Mouse (Mus musculus) cerebellum, postnatal 14 days (tissue): Measurements from ENCODE around the gene Rbpms2.

Source experiments
- DNase-seq, 2 experiments: peaks; one replicate each; pipeline ENCODE4 v3.0.0; 2021; ENCODE audit warnings: mixed read lengths in 2 of 2

Gene Rbpms2

DNA sequence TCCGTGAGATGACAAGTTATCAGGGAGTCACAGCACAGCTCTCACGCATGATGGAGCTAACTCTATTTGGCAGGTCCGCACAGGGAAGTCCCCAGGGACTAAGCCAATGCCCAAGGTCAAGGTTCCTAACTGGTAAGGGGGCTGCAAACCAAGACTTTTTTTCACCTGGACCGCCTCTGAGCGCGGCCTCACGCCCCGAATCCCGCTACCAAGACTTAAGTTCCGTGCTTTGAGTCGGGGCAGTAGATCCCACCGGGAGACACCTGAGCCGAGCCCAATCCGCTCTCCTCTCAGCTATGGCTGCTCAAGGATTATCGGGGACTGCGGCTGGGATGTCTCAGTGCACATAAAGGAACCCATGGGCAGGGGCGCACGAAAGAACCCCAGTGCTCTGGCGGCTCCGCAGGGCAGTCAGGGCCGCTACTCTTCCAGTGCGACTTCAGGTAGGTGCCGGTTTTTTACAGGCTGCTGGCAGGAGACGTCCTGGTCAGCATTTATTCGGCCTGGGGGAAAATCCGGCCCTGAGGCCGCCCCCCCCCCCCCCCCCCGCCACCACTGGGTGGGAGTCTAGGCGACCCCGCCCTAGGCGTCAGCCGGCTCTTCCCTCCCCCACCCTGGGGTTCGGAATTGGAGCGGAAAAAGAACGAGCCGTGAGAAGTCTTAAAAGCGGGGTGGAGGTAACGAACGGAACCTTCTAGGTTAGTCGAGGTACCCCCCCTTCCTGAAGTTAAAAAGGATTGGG, at the start of gene Rbpms2:
Rbpms2 (plus strand) TSS at position 624 of the 742 bp plus-strand sequence.
- peak; percentile 9 to 14 for DNase-seq

DNA sequence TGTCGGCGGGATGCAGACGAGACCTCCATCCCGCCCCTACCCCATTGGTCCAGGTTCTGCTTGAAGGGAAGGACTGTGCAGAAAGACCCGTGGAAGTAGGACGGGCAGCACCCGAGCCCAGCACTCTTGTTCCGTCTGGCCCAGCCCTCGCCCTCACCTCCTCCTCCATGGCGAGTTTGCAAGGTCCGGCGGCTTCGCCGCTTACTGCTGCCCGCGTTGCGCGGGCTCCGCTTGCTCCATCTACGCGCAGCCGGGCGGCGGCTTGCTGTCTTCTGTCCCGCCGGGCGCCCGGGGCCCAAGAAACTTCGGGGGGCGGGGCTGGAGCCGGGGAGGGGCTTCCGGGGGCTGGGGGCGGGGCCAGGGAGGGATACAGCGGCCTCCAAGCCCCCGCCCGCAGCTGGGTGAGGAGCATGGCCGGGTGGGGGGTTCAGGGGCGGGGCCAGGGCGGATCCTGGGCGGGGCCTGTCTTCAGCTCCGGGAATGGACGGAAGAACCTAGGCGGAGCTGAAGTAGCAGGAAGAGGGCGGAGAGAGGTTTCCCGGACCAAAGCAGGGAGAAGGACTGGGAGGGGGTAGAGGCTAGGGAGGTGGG, 49.6 kb upstream of the Rbpms2 start, which contains the start of gene Plekho2:
Plekho2 (minus strand) TSS at position 260 of the 591 bp plus-strand sequence.
- DNase-seq, result peak; percentile 88 to 91

DNA sequence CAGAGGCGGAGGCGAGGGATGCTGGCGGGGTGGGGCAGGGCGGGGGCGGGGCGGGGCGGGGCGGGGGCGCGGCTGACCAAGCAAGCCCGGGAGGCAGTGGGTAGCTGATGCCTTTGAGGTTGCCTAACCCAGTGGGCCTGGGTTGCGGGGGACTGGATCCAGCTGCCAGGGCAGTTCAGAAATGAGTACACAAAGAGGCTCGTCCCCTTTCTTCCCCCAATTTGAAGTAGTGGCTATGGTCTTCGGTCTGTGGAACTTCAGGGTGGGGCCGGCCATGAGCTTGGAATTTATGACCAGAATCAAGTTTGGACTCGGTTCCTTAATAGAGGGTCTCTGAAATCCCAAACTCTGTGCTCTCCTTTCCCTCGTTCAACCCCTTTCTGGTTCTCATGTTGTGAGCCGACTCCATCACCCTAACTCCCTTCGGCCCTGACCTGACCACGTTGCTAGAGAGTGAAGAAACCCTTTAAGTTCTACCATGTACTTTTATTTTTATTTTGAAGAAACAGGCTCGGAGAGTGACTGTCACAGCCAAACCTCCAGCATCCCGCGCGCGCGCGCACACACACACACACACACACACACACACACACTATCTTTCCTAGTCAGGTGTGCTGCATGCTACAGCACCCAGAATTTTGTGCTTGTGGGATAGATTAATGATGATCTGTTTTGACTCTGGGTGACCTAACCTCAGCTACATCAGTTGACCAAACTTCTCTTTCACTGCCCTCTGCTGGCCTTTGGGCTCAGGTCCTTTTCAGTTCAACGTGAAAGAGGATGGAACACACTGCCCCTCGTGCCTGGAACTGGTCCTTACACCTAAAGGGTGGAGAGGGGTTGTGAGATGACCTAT, 48.8 kb upstream of the Rbpms2 start:
- DNase-seq, result peak; percentile 91 to 95

GRCm38 (mm10) chr9:65583045-65583444, 46.4 kb upstream of the Rbpms2 start:
- no peak for DNase-seq

GRCm38 (mm10) chr9:65586406-65587269, 42.8 kb upstream of the Rbpms2 start, which contains the start of gene Pif1:
TSS of gene Pif1 (plus strand) at chr9:65587160.
- peak; percentile 80 for DNase-seq

- no peak for DNase-seq
Measured at GRCm38 (mm10) chr9:65587270-65587572, 42.2 kb upstream of the Rbpms2 start.

- DNase-seq, result peak in 1 of 2 experiments; percentile 12
Measured at GRCm38 (mm10) chr9:65587573-65588358, 41.7 kb upstream of the Rbpms2 start.

DNA sequence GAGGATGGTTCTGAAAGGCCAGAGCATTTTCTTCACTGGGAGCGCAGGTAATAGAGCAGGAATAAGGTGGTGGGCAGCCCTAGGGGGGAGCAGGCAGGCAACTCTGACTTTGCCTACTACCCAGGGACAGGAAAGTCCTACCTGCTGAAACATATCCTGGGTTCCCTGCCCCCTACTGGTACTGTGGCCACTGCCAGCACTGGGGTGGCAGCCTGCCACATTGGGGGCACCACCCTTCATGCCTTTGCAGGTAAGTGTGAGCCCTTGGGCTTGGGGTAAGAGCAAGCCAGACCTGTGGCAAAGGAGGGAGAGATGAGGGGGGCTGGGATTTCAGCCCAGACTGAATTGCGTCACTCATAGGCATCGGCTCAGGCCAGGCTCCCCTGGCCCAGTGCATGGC, 40.4 kb upstream of the Rbpms2 start:
- peak in 1 of 2 experiments; percentile 17 for DNase-seq

GRCm38 (mm10) chr9:65592721-65593120, 36.7 kb upstream of the Rbpms2 start:
- DNase-seq, result no peak

- DNase-seq, result no peak
Measured at GRCm38 (mm10) chr9:65593596-65593995, 35.9 kb upstream of the Rbpms2 start.

GRCm38 (mm10) chr9:65598765-65599249, 30.6 kb upstream of the Rbpms2 start:
- peak; percentile 62 to 71 for DNase-seq

- no peak for DNase-seq
Measured at GRCm38 (mm10) chr9:65600951-65601350, 28.5 kb upstream of the Rbpms2 start.

DNA sequence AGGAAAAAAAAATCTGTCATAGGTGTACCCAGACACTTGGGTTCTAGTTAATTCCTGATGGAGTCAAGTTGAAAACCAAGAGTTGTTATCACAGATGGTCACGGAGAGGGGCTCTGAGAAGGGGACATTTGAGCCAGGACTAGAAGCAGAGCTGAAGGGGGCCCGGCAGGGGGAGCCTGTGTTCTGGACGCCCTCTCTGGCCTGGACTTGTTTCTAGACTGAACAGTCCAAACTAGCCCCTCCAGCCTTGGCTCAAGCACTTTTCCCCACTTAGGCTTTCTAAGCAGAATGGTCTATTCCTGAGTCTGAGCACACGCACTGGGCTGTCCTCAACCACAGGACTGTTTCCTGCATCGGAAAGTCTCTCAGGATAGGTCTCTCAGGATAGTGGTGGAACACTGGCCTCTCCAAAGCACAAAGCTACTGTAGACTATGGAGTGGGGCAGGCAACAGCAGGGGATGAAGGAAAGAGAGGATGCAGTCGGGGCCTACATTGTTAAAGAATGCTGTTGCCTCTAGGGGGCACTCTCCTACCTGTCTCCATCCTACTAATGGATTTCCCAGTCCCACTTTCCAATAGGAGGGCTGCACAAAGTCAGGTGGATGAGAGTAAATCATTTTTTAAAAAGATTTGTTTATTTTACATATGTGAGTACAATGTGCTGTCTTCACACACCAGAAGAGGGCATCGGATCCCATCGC, 25.9 kb upstream of the Rbpms2 start:
- peak; percentile 14 to 38 for DNase-seq

- peak; percentile 75 to 78 for DNase-seq
Measured at GRCm38 (mm10) chr9:65605471-65606136, 23.8 kb upstream of the Rbpms2 start.

GRCm38 (mm10) chr9:65606321-65607109, 22.9 kb upstream of the Rbpms2 start:
- DNase-seq, result no peak

DNA sequence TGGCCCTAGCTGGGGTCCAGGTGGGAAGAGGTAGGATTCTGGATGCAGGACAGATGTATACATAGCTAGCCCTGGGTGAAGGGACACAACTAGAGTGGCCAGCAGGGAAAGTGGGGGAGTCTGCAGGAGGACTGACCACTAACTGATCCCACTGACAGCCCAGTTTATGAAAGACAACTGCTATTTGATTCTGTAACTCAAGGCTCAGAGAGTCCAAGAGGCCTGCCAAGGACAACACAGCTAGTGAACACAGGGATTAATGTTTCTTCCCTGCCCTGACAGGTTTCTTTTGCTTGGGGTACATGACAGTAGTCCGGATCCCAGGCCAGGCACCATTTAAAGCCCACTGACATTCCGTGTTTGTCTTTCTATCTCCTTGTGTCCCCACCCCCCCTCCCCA, 22.3 kb upstream of the Rbpms2 start:
- DNase-seq, result no peak

GRCm38 (mm10) chr9:65611969-65612486, 17.4 kb upstream of the Rbpms2 start:
- DNase-seq, result no peak

DNA sequence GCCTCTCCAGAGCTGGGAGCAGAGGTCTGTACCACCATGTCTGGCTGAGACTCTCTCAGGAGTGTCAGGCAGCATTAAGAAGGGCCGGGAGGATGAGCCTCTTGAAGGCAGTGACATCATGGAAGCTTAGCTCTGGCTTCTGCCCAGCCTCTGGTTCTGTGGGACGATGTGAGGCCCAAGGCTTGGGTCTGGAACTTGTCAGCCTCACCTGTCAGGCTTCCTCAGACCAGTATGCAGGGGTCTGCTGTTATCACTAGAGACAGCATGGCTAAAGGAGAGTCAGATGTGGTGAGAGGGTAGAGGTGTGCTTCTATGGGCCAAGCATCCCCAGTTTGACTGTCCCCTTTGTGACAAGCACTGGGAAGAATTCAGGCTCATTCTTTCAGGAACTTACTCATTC, 16.4 kb upstream of the Rbpms2 start:
- DNase-seq, result no peak

DNA sequence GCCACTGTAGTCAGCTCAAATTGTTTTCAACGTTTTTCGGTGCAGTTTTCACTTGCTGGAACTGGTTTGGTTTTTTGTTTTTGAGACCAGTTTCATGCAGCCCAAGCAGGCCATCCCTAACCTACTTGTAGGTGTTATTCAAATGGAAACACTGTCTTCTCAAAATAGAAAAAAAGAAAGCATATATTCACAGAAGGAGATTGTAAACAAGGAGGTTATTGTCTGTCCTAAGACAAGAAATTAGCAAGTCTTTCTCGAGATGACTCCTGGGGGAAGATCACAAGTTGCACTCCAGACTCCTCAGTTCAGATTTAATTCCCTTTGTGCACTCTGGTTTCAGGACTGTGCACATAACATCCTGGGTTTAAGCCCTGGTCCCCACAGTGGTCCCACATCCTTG, 10.1 kb upstream of the Rbpms2 start:
- no peak for DNase-seq
